Mouse (Mus musculus) frontal cortex, adult (tissue): ENCODE measurements at regions not wholly inside any gene's neighbourhood (a gene's known extent, or its start where the extent isn't known, plus 50 kb on each side); places are given as distances from the start of the nearest gene placed in this dataset.

ENCODE experiments used
- ATAC-seq: cut with Nextera tagmentation; 2 replicates; pipeline ENCODE4 v1.9.2; 2017; ENCODE audit warnings: mild to moderate bottlenecking, moderate library complexity, mixed read lengths; ENCODE audit not compliant: low TSS enrichment

DNA sequence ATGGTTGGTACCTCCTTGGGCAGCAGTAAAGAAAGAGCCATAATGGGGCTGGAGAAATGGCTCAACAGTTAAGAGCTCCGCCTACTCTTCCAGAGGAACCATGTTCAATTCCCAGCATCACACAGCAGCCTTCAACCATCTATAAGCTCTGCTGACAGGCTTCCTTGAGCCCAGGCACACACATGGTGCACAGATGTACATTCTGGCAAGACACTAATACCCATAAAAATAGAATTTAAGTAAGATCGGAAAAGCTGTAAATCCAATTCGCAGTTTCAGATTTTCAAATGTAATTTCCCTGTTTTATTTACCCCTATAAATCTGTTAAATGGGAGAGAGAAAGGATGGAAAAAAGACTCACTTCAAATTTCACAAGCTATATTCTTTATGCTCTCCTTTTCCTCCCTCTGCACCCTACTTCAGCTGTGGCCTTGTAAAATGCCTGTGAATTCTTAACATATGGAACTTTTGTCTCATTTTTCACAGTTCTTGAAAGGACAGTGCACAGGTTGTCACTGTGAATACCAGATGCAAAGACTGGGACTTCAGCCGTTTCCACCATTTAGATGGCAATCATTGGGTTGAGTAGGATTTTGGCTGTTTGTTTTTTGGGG lies 58.5 kb upstream of the Ccdc90b start:
- ATAC-seq, result no peak

DNA sequence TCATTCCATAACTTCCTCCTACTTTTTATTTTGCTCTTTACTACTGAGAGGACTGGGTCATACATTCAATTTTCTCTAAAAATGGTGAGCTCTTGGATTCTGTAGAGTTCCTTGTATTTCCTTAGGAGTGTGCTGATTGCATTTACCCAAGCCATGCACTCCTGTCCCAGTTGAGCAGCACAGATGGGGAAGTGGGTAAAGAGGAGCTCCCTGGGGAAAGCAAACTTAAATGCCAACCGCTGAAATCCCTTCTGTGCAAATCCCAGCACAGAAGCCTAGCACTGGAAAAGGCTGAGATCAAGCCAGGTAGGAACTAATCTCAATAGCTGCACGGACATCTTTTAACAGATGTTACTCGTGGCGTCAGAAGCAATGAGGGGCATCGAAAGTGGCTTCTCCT lies 54.6 kb upstream of the Ccdc90b start:
- ATAC-seq, result peak; percentile 67; the same call in 1 of the 2 replicates

DNA sequence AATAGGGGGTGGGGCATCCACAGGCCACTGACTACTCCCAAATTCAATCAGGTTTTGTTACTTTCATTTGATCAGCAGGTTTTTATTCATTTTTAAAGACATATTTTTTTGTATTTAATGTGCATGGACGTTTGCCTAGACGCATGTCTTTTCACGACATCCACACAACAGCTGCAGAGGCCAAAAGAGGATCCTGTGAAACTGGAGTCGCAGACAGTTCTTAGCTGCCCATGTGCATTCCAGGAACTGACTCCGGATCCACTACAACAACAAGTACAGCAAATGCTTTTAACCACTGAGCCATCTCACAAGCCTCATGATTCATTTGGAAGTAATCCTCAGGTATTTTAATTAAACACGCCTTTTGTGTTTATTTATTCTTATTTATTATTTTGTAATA lies 51.9 kb upstream of the Ccdc90b start:
- ATAC-seq, result no peak
